Mouse (Mus musculus): ENCODE results near the gene Hoxa13.
A peak's percentile ranks its signal among the peaks of the same experiment; 100 is the strongest.

Hoxa13 gene

DNA sequence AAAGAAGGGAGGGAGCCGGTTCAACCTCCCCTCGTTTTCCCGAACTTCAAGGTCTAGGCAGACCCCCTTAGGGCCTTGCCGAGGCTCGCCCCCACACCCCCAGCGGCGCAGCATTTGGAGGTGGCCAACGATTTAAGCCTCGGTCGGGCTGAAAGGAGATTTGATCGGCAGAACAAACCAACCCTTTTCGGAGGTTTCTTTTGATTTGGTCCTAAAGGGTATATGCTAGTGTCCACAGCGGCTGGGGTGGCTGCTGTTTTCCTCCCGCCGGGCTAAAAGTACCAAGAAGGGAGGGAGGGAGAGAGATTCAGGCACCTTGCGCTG is 11.3 kb downstream of the Hoxa13 start:
- no peak for DNase-seq

DNA sequence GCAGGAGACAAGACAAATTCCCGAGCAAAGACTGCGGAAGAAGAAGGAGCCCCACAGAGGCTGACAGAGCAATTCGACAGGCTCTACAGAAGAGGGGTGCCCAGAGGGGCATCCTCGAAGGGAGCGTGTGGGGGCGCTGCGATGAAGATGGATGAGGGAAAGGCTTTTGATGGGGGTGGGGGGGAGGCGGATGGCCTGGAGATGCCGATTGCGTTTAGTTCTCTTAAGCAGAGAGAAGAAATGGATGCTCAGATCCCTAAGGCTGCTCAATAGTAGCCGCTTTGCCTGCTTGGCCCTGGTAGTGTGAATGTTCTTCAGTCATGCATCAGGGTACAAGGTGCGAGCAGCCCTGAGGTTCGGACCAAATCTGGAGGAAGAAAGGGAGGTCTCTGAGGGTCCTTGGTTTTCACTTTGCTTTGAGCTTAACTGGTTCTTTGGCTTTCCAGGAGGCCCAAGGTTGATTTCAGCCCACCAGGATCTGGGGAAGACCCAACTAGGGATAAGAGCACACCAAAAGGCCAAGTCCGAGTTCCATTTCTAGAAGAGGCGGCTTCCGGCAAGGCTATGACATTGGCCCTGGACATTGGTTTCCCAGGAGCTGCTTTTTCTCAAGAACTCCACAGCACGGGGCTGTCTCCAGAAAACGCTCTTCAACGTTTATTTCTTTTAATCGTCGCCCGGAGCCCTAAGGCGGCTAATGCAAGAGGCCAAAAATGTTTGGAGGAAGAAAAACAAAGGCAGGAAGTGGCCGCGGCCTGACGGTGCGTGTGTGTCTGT is 11.9 kb downstream of the Hoxa13 start:
- no peak for DNase-seq

DNA sequence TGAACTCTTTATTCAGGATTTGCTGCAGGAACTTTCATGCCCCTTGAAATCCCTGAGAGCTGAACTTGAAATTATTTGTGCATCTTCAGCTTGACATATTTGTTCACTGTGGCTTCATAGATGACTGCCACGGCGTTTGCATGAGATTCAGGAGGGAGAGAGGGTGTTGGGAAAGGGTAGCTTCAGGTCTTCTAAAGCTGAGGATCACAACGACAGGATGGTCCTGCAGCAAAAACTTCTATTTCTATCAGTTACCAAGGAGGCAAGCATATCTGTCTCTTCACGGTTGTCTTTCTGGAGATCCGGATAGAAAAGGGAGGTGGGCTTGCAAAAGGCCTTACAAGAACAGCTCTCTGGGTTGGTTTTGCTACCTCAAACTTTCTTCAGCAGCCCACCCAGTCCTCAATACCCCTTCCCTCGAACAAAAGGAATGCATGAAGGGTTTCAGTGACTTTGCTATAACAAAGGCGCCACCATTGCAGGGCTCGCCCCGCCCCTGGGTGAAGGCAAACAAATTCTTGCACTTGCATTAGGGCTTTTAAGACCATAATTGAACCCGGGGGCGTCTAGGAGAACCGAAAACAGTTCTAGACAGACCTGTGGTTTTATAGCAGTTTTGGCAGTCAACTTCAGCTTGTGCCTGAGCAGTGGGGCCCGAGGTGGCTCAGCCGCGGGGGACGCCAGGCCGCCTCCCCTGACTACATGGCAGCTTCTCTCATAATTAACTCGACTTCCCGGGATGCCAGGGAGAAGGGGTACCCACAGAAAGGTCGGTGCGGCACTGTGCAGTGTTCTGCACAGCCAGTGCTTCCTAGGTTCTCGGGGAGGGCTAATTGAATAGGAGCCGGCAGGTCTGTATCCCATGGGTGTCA is 12.7 kb downstream of the Hoxa13 start:
- no peak for DNase-seq

DNA sequence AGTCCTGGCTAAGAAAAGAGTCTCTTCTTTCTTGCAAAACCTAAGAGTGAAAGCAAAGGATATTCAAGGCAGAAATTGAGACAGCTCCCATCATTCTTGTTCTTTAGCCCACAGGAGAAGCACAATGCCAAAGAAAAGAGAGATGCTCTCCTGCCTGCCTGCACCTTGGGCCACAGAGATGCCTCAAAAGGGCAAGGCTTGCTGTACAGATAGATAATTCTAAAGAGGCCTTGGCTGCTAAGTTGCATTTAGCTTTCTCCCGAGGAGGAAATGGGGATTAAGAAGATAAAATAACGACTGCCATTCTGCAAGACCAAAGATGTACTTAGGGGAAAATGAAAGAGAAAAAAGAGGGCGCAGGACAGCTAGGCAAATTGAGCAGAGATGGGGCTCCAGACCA is 13.8 kb downstream of the Hoxa13 start:
- no peak for DNase-seq

DNA sequence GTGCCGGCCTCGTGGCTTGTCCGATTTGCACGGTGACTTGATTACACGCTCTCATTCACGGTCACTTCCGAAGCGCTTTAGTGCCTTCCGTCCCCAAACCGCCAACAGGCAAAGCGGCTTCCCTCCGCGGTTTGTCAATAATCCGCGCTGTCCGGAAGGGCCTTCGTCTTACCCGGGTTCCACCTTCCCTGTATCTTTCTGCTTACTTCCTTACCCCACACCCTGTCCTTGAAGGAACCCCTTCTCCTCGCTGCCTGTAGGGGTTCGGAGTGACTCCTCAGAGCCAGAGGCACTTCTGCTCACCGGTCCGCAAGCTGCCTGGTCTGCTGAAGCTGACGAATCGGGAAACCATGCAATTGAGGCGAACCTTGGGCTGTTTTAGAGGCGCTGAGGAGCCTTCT is 14.3 kb downstream of the Hoxa13 start:
- no peak for DNase-seq

DNA sequence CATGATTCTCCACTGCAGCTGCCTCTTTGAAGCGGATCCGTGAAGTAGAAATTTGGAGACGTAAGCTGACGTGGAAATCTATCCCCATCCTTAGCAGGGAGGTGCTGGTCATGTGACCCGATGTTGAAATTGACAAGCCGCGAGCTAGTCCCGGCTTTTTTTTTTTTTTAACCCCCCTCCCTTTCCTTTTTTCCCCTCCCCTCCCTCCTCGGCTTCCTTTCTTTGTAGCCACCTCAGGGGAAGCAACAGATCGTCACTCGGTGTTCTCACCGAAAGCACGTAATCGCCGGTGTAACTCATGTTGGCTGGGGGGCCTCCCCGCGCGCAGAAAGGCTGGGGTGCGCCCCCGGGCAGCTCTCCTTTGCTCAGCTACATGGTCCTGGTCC is 14.9 kb downstream of the Hoxa13 start, which contains the start of gene Hoxa11:
Hoxa11 (minus strand) TSS at position 54 of the 386 bp plus-strand sequence.
- DNase-seq = no peak

DNA sequence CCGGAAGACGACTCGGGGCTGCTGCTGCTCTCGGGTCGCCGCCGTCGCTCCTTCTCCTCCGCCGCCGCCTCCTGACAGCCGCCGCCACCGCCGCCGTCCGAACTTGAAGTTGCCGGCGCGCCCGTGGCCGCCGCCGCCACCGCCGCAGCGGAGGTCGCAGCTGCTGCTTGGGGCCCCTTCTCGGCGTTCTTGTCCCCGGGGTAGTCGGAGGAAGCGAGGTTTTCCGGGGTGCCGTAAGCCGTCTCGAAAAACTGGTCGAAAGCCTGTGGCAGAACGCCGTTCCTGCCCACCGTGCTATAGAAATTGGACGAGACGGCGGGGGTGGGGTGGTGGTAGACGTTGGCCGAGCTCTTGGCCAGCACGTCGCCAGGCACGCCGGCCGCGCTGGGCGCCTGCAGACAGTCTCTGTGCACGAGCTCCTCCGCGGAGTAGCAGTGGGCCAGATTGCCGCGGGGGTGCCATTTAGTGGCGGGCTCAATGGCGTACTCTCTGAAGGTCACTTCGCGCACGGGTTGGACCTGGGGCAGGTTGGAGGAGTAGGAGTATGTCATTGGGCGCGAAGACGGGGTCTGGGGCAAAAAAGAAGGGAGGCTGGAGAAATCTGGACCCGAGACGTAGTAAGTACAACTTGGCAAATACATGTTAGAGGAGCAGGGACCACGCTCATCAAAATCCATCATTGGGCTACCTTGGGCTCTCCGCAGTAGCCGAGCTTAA is 15.5 kb downstream of the Hoxa13 start:
- no peak for DNase-seq

DNA sequence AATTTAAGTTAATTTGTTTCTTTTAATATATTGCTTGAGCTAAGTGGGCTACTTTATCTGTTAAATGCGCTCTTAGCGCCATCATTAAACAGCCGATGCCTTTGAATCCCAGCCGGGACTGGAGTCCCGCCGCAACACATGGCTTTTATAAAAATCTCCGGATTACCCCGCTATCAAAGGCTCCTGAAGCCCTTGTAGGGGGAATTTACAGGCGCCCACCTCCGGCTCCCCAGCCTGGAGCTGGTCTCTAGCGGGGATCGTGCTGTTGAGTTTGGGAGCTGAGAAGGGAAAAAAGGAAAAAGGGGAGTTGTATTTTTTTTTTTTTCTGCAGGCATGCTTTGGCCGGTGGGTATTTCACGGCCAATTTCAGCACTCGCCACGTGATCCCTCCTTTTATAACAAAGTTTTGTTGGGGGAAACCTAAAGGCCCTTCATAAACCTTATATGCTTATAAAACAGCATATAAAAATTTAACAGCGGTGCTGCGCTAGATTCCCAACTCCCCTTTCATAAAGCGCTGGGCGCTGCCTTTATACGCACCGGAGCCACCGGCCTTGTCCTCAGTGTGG is 16.1 kb downstream of the Hoxa13 start:
- DNase-seq = no peak

DNA sequence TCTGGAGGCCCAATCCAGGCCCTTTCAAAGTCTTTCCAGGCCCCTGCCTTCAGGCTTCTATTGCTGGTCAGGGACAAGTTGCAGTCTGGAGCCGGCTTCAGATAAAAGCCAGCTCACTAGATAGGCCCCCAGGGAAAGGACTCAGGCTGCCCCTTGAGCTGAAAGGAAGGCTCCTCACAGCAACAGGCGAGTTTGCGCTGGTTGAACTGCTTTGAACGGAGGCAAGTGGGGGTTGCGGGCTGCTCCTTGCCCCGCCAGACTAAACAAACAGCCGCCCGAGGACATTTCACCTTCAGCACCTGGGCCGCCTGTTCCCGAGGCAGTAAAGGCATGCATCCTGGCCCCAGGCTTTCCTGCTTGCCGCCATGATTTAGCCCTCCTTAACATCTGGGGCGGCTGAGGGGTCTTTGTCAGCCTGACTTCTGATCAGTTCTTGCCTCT is 17.0 kb downstream of the Hoxa13 start:
- DNase-seq = no peak

DNA sequence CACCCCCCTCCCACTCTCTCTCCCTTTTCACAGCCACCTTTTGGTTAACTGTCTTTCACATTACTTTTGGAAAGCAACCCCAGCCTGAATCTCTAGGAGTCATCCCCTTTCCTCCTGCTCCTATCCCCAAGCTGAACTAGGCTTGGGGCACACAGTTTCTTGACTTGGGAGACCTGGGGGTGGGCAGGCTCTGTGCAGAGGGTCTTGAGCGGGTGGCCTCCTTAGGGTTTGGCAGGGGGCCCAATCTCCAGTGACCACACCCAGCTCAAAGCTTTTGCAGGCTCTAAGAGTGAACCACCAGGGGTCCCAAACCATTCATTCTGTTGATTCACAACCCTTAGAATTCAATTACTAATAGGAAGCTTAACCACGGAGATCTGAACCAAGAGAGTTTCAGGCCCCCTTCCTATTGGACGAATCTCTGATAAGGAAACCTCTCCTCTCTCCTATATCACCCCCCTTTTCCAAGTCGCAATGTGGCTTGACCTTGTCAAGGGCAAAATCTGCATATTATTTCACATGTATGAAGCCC is 17.8 kb downstream of the Hoxa13 start:
- no peak for DNase-seq

DNA sequence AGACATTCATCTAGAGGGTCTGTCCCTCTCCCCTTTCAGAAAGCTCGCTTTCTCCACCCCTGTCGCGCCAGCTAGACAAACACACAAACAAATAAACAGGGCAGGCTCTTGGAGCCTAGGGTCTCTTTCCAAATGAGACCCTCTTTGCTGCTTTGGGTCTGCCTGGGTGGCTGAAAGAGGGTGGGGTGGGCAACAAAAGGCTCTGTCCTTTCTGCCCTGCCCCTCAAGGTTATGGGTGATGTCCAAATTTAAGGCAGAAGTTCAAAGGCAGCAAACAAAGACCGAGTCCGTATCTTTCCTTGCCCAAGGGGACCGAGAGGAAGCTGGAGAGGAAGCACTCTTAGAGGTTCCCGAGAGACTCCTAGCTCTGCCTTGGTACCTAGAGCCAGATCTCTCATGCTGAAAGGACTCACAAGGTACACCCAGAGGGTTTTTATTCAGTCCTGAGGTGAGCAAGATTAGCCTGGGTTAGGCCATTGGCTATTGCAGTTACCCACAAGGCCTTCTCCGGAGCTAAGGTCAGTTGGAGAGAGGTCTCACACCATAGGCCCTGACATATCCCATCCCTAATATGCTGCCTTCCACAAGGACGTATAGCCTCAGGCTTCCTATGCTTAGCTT is 19.6 kb downstream of the Hoxa13 start:
- no peak for DNase-seq

DNA sequence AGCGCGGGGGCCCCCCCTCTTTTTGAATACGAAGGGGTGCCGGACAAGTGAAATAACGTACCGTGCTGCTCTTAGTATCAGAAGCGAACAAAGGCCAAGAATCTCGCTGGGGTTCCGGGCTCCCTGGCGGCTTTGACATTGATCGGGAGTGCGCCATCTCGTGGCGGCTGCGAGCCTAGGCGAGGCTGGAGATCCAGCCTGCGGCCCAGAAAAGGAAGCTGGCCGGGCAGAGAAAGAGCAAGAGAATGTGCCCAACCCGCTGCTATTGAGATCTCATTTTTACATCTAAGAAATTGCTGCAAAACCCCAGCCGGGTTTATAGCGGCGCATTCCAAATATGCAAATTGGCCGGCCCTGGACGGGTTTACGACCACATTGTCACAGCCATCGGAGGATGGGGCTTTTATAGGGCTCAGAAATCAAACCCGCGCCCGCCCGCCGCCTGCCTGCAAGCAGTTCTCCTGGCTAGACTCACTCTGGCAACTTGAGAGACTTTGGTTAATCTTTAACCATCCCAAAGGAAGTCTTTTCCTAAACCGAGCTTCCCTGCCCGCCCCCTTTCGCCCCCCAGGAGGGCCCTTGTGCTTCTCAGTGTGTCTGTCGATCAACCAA is 20.2 kb downstream of the Hoxa13 start, which contains the start of gene Hoxa10:
Hoxa10 (minus strand) TSS at position 466 of the 612 bp plus-strand sequence.
- peak in 1 of 2 experiments; percentile 73 for DNase-seq

DNA sequence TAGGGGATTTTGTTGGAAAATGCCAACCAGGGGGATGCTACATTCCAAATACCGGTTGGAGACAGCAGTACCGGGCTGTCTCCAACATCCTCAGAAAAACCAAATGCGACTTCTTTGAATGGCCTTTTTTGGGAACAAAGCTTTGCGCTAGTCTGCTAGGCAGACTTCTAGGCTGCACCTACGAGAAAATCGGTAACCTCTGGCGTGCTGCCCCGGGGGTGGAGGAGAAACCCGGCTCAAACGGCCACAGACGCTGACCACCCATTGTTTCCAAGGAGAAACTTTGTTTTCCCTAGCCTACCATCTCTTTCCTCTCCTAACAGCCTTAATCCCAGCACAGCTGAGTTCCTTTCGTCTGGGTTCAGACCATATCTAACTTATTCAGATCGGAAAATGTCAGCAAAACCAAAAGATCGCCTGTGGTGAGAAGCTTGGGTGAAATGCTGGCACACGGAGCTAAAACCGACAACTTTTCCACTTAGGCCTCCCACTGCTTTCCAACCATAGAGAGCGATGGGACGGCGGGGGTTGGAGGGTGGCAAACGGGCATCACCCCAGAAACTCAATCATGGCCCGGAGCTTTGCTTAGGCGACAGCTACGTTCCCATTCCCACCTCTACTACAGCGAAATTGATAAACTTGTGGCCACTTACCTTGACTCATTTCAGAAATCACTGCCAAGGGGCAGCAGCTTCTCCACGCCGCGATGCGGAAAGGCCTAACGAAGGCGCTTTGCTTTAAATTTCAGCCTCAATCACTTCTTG is 20.9 kb downstream of the Hoxa13 start:
- peak in 1 of 2 experiments; percentile 29 for DNase-seq

DNA sequence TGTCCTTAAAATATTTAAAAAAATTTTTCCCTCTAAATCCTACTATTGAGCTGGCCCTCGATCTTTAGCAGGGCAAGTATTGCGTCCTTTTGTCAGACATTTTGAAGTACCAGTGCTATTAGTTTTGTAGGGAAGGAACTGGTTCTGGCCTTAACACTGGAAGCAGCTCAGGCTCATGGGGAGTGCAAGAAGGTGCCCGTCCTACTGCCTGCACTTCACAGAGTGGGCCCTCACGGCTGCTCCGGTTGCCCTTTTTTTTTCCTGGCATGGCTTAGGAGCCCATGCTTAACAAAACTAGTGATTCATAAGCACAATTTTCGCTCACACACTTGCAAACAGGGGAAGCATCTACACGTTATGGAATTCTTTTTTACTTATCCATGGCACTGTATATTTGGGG is 21.7 kb downstream of the Hoxa13 start:
- DNase-seq = no peak

DNA sequence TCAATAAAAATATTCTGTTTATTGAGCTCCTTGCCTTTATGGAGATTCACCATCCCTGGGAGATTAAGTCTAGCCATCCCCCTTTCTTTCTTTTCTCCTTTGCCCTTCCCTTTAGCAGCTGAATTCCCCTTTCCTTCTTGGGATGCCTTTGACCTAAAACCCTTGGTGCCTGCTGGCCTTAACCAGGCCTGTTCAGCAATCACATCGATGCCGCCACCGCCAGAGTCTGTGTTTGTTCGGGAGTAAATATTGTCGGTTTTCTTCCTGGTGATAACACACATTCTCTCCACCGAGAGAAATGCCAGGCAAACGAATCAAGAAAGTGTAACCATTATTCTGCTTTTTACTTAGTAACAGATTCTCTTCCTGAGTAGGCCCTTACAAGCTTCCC is 22.5 kb downstream of the Hoxa13 start:
- no peak for DNase-seq

DNA sequence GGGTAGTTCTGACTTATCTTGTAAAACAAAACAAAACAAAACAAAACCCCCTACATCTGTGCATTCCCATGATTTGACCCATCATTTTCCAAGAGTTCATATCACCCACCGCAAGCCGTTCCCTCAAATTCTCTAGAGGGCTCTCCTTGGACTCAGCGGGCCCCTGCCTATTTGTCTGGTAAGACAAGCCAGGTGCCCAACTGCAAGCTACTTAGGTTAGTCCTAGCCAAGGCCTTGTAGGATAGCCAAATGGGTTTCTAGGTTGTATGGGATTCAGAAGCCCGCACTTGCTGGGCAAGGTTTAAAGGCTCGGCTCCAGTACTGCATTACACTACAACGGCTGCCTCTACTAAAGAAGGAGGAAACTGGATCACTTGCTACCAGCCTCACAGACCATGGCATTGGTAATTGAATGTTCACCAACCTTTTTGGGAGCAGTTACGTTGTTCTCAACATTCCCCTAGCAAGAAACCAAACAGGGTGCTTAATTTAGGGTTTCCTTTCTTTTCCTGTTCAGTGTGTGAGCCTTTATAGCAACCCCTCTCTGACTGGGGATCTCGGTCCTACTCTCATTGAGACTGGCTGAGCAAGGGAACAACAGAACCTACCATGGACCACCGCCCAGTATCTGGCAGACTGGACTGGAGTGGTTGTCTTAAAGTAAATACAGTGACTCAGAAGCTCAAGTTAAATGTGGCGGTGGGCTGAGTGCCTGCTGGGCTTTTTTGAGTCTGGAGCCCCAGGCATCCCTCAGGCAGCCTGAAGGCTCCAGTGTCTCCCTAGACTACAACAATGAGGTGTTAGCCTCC is 23.1 kb downstream of the Hoxa13 start:
- no peak for DNase-seq

DNA sequence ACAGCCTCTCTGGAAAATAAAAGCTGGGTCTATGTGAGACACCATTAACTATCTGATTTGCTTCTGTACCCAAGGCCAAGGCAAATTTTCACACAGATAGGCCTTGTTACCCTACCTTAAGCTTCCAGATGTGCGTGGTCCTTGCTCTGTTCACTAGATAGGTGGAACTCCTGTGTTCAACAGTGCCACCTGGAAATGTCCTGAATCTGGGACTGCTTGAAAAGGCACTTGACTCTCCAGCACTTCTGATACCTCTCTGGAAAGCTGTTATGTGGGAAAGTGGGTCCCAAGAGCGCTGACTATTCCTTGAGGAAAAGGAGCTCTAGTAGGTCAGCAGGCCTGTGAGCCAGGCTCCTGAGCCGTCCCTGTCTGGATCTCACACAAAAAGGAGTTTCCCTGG is 23.9 kb downstream of the Hoxa13 start:
- DNase-seq = no peak

DNA sequence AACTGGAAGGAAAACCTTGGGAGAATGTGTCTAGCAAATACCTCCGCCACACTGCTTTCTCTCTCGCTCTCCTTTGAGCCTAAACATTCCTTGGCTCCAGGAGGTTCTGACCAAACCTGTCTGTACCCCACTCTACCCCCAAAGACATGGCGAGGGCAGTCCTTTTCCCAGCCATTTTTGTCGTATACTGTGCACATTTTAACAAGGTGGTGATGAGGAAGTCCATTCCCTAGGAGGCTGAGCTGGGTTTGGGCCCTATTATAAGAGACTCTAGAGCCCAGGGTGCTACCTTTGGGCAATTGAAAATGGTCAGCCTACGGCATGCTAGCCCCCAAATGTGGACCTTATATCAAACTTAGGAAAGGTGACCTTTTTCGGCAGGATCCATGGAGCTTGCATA is 24.8 kb downstream of the Hoxa13 start:
- DNase-seq = no peak

DNA sequence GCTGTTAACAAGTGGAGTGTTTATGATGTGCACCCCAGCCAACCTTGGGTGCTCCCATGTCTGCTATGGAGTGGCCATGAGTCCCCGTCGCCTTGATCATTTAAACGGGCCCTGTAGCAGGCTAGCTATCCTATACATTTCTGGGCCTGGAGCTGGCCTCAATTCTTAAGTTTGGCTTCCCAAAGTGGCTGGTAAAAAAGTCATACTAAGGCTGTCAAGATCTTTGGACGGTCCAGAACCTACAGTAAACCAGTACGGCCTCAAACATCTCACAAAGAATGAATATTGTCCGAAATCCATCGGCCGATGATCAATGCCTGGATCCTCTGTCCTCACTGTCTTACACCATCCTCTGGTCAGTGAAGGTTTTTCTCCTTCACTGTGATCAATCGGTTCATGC is 25.4 kb downstream of the Hoxa13 start:
- DNase-seq = no peak
